Mouse (Mus musculus) kidney, adult 18-20 months (tissue): ENCODE measurements around the gene Fam71d.

Source experiments
- DNase-seq: peaks from one replicate; pipeline ENCODE4 v3.0.0; 2021

Fam71d gene

DNA sequence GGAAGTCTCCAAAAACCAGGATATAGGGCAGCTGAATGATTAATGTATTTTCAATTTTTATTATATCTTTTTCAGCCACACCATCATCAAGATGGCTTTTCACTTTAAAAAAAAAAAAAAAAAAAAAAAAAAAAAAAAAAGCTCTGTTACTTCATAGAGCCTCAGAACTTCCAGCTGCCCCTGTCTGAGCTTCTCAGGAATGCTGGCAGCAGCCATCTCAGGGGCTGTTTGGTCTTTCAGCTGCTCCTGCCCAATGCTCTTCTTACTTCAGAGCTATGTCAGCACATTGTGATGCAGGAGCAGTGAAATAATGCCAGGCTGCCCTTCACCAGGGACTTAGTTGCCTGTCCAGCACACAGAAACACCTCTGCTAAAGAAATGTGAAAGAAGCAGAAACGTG lies at the start of gene Fam71d:
TSS of gene Fam71d (plus strand) at position 211 of the 400 bp plus-strand sequence.
- DNase-seq = no peak

DNA sequence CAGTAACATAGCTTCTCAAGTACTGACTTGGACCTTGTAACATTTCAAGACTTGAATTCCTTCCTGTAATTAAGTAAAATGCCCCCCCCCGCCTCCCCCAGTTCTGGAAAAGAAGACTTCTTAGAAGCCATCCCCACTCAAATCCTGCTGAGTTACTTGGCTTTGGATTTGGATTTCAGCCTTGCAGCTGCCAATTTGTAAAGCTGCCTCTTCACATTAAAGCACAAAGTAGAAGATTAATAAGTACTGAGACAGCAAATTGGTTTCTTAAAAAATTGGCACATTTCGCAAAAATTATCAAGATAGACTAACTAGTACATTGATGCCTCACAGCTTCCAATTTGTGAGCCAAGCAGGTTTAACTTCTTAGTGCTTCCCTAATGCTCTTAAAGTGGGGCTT lies 47.6 kb upstream of the Fam71d start:
- DNase-seq = no peak

DNA sequence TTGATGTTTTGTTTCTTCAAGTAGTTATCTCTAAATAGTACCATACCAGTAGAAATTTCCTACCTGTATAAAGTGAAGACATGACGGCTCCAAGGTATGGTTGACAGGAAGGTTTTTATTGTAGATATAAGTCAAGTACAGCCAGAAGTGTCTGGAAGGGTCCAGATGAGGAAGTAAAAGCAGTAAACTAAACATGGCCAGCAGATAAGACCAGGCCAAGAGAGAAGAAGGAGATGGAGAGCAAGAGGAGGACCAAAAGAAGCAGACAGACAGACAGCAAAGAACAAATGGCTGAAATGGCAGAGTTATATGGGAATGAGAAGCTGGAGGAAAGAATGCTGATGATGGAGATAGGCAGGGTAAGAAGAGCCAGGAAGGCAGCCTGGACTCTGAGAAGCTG lies 46.1 kb upstream of the Fam71d start:
- no peak for DNase-seq

DNA sequence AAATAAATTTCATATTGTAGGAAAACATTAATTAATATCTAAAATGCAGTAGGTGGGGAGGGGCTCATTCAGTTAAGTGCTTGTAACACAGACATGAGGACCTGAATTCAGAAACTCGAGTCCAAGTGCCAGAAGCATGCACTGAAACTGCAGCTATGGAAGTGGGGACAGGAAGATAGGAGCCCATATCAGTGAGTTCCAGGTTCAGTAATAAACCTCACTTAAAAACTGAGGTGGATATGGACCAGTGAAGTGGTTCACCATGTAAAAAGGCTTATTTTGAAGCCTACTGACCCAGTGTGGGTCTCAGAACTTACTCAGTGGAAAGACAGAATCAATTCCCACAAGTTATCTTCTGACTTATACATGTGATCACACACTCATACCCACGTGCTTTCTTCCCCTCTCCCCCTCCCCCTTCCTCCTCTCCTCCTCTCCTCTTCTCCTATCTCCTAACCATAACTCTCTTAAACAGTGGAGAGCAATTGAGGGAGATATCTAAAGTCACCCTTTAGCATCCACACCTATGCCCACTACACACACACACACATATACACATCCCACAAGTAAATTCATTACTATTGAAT lies 31.5 kb upstream of the Fam71d start:
- DNase-seq = no peak

DNA sequence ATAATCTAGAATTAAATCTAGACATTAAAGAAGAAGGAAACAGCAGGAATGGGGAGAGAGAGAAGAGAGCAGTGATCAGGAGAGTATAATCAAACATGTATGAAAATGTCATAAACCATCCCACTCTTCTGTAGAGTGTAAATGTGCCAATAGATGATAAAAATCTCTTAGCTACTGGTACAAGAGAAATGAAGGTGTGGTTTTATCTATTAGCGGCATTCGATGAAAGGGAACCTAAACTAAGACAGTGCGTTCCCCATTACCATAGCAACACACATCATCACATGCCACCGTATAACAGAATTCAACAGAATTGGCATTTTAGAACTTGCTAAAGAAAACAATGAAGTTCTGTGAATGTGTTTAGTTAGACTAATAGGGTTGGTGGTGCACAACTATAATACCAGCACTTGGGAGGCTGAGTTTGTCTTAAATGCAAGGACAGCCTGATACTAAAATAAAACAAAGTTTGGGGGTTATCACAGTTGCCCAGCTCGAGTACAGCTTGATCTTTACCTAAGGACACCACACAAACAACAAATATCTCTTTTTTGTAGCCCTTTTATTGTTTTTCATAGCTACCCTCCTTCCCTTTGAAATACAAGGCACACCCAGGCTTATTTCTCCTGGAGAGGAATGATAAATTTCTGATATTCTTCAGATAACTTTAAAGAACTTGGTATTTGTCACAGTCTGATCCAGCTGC lies 13.1 kb upstream of the Fam71d start:
- DNase-seq = no peak

DNA sequence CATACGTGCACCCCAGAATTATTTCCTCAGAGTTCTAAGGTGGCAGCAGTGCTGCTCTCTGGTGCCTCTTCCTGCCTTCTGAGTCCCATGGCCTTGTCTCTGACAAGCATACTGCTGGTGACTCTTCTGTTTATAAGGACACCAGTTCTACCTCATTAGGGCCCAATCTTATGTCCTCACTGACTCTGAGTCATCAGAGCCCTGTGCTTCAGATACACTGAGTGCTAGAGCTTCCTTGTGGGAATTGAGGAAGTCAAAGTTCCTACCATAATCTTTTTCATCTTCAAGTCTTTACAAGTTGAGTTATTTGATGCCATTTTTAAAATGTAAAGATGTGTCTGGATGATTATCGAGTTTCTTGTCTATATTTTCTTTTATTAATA lies 12.5 kb upstream of the Fam71d start:
- no peak for DNase-seq

DNA sequence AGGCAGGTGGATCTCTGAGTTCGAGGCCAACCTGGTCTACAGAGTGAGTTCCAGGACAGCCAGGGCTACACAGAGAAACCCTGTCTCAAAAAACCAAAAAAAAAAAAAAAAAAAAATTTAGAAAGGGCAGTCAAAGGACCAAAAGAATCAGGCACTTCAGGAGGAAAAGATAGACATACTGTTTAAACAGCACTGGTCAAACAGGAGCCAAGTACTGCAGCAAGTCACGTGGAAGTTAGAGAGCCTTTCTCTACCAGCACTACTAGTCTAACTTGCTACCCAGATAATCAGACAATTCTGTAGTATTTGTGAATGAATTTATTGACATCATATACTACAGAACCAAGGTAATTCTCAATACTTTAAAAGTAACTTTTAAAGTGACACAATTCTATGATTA lies 10.3 kb upstream of the Fam71d start:
- no peak for DNase-seq

DNA sequence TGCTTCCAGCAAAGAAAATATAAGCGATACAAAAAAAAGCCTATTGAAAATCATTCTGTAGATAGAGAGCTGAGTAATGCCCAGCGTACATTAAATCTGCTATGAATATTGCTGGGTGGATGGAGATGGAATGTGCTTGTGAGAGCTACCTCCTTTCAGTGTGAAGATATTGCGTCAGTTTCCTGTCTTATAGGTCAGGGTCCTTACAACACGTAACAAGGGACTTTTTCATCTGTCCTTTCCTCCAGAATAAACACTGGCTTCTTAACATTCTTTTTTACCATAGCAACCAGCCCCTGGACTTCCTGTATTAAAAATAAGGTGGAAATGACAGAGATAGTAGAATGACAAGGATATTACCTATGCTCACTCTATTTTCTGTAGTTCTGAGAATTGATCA lies 9.1 kb upstream of the Fam71d start:
- no peak for DNase-seq

DNA sequence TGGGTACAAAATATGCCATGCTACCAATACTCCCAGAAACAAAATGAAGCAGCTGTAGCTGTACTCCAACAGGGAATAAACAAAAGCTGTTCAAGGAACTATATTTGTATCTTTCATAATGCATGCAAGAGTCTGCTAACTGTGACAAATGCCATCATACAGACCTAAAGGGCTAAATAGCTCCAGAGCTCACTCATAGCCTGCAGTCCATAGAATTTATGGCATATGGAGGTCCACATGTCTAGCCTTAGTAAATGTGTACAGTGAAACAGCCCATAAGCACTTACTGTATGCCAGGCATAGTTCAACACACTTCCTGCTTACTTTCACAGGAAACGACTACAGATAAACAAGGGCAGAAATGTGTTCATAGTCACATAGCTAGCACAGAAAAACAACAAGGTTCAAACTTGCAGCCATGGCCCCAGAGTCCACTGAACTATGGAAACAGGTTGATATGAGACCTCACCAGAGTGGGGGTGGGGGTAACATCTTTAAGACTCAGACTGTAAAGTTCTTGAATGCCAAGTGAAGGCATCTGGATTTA lies 5.6 kb upstream of the Fam71d start:
- DNase-seq = no peak

DNA sequence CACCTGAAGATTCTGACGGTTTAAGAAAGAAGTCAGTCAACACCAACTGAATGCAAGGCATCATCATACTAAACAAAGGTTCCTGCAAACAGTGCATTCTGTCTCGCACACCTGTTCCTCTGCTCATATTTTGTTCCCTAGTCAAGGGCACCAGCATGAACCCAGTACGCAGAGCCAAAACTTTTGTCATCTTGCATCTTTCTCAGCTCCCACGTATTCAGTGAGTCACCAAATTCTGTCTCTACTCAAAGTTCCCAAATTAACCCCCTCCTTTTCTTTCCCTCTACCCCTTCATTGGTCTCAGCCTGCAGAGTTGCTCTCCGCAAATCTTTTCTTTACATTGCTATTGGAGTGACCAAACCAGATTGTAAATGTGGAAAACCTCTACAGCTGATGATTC lies 2.5 kb upstream of the Fam71d start:
- DNase-seq = no peak

DNA sequence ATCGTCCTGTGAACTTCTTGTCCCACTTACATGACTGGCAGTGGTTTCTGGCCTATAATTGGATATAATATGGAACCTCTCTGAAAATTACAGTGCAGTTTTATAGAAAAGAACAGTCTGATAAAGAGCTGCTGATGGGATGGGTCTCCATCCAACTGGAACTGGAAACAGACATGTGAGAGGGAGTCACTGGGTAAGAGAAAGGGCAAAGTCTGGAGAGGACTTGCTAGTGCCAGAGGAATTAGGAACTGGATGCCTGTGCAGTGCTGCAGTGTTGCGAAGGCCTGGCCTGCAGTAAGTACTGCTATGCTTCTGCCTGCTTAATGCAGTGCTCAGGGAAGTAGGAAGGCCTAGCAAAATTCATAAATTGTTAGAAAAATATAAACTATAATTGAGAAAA lies 1.9 kb downstream of the Fam71d start:
- DNase-seq = peak; percentile 9

DNA sequence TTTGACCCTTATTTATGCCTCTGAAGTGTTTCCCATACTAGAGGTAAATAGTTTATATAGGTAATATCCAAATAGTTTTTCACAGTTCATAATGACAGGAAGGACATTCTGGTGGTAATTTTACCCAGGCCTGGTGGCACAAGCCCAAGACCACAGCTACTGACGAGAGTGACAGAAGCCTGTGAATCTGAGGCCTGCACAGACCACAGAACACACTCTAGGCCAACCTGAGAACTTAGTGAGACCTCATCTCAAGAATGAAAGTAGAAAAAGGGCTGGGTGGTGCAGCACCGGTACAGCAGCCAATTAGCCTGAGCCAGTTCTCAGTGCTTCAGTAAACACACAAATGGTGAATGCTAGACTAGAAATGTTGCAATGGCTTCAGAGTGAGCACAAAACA lies 26.4 kb downstream of the Fam71d start:
- no peak for DNase-seq

DNA sequence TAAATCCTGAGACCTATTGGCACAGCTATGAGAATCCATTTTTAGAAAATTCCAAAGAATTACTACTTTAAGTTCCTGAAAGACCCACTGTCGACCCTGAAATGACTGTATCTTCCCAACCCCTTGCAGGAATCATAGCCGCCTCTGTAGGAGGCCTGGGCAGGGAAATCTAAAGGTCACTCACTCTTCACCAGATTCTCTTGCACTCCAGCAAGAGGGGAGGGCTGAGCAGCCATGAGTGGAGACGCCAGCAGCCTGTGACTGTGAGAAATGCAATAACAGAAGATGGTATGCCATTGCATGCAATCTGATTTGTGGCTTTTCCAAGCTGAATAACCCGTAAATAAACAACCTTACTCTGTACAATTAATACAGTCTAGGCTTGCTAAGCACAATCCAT lies 36.4 kb downstream of the Fam71d start:
- no peak for DNase-seq

DNA sequence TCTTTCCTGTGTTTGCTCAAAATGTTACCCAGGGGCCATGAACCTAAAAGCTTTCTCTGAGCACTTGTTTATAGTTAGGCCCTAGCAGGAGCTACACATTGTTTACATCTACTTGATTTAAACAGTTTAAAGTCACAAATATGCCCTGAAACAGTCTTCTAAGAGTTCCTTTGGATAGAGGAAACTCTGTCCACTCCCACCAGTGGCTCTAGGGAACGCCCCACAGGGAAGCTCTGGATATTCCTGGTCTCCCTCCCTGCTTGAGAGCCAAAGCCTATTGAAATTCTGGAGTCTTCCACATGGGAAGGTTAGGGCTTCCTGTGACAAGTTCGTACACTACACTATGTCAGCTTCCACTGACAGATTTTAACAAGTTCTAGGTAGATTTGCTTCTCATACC lies 48.3 kb downstream of the Fam71d start:
- no peak for DNase-seq

DNA sequence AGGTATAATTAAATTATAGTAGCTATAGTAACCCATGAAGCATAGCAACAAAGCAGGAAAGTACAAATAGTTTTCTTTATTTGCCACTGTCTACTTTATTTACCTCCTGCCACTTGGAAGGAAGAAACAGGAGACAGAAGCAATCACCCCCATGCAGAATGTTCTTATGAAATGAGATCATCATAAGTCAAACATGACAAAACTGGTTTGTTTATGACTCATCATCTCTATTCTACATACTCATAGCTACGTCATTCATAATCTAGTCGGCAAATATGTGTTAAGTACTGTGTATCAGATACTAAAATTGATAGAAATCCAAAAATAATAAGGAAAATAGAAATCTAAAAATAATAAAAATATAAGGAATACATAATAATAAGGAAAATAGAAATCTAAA lies 49.0 kb downstream of the Fam71d start:
- DNase-seq = no peak

DNA sequence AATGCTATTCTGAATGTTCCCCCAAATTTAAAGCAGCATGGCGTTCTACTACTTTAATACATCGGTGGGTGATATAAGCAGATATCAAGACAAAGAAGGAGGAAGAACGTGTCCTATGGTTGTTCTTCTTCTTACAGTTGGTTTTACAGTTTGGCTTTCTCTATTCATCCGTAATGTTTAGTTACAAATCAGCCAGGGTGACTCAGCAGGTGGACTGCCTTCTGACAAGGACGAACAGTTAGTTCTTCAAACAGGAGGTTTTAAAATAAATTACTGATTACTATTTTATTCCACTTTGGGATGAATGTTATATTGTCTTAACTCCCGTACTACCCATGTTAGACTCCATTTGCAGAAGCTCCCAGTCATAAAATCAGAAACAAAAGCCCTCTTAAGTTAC lies 54.9 kb downstream of the Fam71d start:
- no peak for DNase-seq

DNA sequence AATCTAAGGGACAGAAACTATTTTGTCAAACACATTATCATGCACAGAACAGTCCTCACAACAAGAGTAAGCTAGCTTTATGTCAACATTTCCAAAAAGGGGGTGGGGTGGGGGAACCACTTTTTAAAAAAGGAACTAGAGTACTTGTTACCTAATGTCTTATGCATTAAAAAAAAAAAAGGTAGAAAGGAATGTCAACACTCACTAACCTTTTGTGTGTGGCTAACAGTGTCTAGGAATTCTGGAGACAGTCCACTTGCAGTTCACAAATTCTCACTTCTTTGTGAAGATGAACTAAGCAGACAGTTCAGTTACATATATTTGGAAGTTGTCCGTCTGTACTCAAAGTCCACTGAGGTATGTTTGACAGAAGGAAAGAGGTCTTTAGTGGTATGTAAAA lies 56.1 kb downstream of the Fam71d start:
- no peak for DNase-seq

DNA sequence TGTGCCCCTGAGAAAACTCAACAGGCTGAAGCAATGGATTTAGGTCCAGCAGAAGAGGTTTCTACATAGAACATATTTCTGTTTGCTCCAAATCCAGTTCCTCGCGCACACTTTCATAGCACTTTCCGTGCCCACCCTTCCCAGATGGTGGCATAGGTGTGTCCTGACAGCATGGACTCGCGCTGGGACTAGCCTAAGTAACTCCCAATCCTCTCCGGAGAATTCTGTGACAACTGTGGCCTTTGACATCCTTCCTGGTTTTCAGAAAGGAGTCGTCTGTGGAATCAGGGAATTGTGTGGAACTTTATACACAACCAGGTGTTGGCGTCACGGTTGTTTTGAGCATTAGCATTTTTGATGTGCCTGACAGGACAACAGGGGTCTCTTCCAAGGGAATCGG lies 56.8 kb downstream of the Fam71d start:
- DNase-seq = no peak

DNA sequence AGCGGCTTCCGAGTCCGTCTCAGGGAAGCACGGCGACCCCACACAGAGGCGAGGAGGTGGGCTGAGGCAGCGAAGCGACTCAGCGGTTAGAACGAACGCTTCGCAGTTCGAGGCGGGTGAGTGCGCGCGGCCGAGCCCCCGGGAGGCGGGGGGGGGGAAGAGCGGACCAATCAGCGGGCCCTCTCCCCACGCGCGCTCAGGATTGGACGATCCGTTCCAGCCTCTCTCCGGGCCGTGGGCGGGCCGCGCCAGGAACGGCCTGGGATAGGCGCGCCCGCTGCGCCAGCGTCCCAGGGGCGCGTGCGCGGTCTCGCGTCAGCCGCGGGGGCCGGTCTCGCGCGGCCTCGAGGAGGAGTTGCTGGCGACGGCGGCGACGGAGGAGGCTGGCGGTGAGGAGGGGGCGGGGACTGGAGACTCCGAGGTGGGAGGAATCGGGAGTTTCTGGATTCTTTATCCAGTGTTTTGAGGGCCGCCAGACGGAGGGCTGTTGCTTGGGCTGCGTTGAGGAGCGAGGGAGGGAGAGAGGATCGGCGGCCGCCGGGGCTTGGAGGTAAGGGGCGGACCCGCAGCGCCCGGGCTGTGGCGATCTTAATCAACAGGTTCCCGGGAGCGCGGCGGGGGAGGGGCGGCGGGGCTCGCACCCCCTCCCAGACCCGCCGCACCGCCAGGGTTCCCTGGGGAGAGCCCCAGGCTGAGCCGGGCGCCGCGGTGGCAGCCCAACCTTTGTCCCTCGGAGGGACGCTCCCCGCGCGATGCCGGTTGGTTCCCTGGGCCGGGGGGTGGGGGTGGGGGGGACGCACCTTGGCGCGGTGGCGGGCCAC lies 57.4 kb downstream of the Fam71d start, which contains the start of gene Mpp5:
TSS of gene Mpp5 (plus strand) at position 351 of the 821 bp plus-strand sequence.
- peak; percentile 95 for DNase-seq

DNA sequence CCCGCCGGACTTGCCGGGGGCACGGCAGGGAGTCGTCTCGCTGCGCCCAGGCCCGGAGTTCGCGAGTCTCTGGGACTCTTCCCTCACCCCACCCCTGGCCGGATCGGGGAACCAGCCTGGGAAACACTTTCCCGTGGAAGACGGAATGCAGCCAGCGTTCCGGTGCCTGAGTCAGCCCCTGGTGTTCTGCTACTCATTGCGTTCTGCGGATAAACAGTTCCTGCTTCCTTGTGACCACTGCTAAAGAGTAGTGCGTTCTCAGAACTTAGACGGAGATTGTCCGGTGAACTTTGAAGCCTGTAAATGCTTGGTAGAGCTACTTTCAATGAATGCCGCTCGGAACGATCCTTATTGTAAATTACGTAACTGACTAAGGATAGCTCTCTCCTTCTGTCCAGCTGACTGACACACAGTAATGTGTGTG lies 58.1 kb downstream of the Fam71d start:
- DNase-seq = peak; percentile 81

DNA sequence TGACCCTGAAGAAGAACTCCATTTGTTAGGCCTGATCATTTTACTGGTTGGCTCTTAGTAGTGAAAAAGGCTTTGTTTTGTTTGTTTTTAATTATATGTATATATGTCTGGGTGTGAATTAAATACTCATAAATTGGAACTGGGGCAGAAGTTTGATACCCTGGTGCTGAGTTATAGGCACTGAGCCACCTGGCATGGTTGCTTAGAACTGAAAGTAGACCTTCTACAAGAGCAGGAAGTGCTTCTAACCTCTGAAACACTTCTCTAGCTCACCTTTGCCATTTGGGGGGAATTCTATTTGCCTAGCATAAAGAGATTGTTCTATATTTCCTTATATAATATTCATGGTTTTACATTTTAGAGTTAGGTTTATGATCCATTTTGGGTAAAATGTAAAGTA lies 70.6 kb downstream of the Fam71d start:
- no peak for DNase-seq

DNA sequence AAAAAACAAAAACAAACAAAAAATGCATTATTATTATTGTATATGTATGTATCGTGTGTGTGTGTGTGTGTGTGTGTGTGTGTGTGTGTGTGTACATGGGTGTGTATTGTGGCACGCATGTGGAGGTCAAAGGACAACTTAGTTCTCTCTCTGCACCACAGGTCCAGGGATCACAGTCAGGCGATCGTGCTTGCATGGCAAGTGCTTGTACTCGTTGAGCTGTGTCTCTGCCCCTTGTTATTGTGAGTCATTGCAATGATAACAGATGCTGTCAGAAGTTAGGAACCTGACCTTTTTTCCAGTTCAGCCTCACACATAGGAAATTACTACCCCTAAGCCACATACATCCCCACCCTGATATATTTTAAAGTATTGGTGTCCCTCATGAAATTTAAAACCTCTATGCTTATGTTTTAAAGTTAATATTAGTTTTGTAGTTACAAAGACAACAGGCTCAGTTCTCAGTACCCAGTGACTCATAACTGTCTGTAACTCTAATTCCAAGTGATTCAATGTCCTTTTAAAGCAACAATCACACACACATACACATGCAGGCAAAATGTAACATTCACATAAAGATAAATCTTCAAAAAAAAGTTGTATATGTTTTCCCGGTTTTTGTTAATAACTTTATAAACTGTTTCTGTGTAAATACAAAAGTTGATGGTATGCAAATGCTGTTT lies 77.8 kb downstream of the Fam71d start:
- DNase-seq = no peak

DNA sequence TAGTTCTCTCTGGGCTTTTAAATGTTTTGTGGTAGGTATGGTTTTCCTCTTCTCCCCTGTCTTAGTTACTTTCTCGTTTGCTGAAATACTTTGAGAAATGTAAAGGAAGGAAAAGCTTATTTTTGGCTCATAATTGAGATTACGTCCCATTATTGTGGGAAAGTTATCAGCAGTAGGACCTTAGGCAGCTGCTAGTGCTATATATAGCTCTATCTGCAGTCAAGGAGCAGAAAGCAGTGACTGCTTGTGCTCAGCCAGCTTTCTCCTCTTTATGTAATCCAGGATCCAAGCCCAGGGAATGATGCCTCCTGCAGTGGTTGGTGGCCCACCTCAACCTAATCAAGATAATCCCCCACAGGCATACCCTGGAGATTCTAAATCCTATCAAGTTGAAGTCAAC lies 81.9 kb downstream of the Fam71d start:
- no peak for DNase-seq
